Mouse (Mus musculus) c-Kit-positive CD71-positive TER-119-negative erythroid progenitor cells, embryonic 14.5 days (primary cell): Measurements from ENCODE around the gene Ube3c.
"Not testable (repeated sequence)": the region's sequence is repeated elsewhere in the genome, so short reads cannot be mapped to it uniquely, and the experiment has no call there.

Source experiments
- DNase-seq: peaks from one replicate; pipeline ENCODE4 v3.0.0-alpha.2; 2013; ENCODE audit warnings: low read depth

The Ube3c gene

DNA sequence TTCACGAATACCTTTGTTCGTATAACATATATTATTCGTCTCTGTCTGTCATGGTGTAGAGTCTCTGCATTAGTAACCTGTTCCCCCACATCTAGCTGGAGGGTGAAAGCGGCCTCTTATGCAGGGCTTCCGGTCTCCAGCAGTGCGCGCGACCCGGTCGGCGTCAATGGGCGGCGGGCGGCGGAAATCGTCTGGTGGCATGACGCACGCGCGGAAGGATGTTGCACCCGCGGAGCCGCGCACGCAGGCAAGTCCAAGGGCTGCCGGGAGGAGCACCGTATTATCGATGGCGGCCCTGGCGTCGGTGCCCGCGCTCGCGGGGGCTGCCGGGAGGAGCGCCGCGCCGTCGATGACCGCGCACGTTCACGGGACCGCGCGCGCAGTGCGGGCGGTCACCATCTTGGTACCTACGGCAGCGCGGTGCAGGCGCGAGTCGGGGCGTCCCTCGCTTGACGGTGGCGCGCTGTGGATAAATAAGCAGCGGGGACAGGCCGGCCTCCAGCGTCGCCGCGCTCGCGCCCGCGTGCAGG, at the start of gene Ube3c:
Gene Ube3c, plus strand, starts transcription at position 395 of the 530 bp plus-strand sequence.
- DNase-seq: peak; percentile 92

DNA sequence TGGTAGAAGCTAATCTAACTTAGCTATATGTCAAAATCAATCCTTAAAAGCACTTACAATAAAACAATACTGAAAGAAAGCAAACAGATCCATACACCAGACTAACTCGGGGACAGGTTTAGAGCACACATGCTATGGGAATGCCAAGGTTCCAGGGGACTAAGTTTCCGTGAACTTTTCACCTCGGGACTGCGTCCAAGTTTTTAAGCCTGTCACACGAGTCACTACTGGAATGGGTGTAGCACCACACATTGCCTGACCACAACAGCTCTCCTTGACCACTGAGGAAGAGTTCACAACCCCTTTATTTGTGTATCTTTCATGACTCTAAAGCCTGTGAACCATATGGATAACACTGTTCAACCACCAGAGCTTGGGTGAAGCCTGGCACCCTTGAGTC, 8.9 kb upstream of the Ube3c start:
- no peak for DNase-seq

DNA sequence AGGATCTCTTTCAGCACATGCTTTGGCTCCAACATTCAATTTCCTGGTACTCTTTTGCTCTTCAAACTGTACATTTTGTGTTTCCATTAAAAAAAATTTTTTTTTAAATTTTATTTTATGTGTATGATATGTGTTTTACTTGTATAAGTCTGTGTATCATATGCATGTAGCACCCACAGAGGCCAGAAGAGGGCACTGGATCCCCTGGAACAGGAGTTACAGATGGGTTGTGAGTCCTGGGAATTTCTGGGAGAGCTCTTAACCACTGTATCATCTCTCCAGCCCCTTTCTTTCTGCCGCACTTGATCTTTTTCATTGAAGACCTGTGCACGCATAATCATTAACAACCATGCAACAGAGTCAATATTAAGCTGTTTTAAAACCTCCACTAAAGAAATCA, 8.4 kb upstream of the Ube3c start:
- DNase-seq: no peak

- DNase-seq: no peak
These were observed 587 bp downstream of the Ube3c start for GRCm38 (mm10) chr5:29569378-29570280.

DNA sequence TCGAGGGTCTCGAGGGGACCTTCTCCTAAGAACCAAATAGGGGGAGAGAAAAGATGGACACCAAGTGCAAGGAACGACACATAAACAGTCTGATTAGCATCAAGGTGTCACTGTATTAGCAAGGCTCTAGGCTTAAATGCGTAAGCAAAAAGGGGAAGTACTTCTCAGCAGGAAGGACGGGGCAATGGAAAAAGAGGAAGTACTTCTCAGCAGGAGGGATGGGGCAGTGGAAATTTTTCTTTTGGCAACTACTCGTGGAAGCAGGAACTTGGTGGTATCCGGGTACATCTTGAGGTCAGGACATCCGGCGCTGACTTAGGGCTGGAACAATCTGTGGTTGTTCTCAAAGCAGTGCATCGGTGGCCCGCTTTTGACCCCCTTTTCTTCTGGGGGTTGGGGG, 5.2 kb downstream of the Ube3c start:
- DNase-seq: not testable (repeated sequence)

GRCm38 (mm10) chr5:29575085-29575484, 6.0 kb downstream of the Ube3c start:
- DNase-seq: no peak

- peak; percentile 51 for DNase-seq
These were observed 9.0 kb downstream of the Ube3c start for GRCm38 (mm10) chr5:29577795-29578631.

GRCm38 (mm10) chr5:29583880-29584595, 15.0 kb downstream of the Ube3c start:
- DNase-seq: no peak

- not testable (repeated sequence) for DNase-seq
These were observed 23.1 kb downstream of the Ube3c start for GRCm38 (mm10) chr5:29592161-29592560.

- no peak for DNase-seq
These were observed 37.5 kb downstream of the Ube3c start for GRCm38 (mm10) chr5:29606546-29606945.

DNA sequence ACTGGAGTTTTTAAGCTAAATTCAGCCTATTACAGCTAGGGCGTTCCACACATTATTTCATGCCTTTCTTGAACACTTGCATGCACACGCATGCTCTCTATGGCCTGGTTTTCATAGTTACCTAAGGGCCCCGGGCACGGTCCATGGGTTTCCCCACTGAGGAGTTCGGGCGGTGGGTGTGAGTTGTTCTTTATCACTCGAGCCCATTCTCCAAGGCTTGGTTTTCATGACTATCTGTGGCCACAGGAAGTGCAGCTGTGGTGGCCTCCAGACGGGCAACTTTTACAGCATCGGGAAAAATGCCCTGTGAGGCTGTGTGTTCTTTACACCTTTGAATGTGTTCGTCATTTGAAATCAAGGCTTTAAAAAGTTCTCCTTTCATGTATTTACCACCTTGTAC, 56.6 kb downstream of the Ube3c start:
- DNase-seq: no peak

- no peak for DNase-seq
These were observed 60.9 kb downstream of the Ube3c start for GRCm38 (mm10) chr5:29629941-29630340.

- DNase-seq: no peak
These were observed 62.7 kb downstream of the Ube3c start for GRCm38 (mm10) chr5:29631711-29632110.

- peak; percentile 50 for DNase-seq
These were observed 67.3 kb downstream of the Ube3c start for GRCm38 (mm10) chr5:29636298-29636697.

- no peak for DNase-seq
These were observed 67.8 kb downstream of the Ube3c start for GRCm38 (mm10) chr5:29636884-29637283.

DNA sequence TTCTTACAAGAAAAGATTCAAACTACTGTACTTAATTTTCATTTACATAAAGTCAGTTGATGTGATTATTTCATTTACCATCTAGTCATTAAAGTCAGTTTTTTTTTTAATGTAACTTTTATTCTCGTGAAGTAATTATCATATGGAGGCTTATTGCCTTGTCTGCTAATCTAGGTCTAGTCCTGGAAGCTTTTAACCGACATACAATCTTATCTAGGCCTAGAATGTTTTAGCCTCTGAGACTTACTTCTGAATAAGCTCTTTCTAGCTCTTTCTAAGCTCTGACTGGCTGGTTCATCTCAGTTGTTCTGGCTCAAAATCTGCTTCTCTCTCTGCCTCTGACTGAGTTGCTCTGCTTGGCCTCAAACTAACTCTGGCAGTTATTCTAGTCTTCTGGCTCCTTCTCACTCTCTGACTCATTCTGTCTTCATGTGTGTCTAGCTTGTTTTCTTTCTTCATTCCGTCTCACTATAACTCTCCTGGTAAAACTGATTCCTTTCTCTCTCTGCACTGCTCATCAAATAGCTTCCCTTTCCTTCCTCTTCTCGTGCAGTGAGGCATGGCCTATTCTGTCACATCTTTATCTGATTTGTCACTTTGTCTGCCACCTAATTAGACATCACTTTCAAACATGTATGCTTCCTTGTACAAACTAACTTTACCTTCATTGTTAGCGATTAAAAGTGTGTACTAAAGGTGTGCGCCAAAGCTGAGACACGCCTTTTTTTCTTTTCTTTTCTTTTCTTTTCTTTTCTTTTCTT, 72.3 kb downstream of the Ube3c start:
- DNase-seq: no peak

GRCm38 (mm10) chr5:29651696-29652095, 82.7 kb downstream of the Ube3c start:
- DNase-seq: no peak

- DNase-seq: no peak
These were observed 88.7 kb downstream of the Ube3c start for GRCm38 (mm10) chr5:29657590-29658339.

DNA sequence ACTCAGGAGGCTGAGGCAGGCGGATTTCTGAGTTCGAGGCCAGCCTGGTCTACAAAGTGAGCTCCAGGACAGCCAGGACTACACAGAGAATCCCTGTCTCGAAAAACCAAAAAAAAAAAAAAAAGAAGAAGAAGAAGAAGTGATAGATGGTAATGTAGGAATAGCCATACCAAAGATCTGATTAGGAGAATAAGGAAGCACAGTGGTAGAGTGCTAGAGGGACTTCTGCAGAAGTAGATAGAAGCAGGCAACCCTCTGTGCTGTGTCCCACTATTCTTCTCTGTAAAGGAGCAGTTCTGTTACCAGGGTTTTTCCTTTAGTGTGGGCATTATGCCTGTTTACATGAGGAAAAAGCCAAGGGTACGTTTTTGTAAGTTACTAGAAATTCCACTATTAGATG, 92.2 kb downstream of the Ube3c start:
- DNase-seq: not testable (repeated sequence)

DNA sequence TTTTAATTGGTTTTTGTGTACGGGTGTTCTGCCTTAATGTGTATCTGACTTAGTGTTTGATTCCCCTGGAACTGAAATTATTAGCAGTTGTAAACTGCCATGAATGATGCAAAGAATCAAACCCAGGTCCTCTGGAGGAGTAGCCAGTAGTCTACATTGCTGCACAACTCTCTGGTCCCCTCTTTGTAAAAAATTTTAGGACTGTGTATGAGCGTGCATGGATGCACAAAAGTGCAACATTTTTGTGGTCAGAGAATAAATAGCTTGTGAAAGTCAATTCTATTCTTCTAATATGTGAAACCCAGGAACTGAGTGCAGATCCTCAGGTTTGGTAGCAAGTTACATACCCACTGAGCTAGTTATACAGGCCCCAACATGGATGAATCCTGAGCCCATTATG, 96.3 kb downstream of the Ube3c start:
- no peak for DNase-seq

DNA sequence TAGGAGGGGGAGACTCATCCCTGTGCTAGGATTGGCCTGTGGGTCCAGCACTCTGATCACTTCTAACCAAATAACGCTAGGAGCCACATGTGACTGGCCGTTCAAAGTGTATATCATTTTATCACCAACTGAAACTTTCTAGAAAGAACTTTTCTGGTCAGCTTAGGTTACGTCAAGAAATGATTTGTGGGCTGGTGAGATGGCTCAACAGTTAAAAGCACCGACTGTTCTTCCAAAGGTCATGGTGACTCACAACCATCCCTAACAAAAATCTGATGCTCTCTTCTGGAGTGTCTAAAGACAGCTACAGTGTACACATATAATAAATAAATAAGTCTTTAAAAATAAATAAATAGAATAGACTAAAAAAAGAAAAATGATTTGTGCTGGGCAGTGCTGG, 103.5 kb downstream of the Ube3c start:
- no peak for DNase-seq
